Mouse (Mus musculus): ENCODE data around the gene Mapk1. TPM values are rescaled to one million over a fixed set of nuclear protein-coding genes. Genes with fewer than 3 reads are reported as not detected.
"Not testable (repeated sequence)": the region's sequence is repeated elsewhere in the genome, so short reads cannot be mapped to it uniquely, and the experiment has no call there.

The Mapk1 gene
- polyA plus RNA-seq, 1 experiment from 2014 or later = 133 TPM

DNA sequence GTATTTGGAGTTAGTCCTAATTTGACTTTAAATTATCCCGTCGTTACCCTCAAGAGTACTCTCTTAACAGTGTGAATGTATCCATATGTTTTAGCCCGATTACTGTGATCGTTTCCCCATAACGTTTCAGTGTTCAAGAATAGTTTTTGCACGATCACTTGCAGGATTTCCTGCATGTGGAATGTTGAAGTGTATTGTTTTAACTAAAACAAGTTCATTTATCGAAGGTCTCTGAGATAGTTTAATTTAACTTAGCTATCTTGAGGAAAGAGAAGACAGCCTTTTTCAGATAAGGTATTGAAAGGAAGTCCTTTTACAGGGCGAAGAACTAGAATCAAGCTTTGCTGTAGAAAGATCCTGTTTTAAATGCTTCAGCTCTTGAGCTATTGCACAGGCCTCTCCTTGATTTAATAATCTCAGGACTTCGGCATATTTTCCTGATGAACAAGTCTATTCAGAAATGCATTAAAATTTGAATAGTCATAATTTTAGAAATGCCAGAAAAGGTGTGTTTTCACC is 1.3 kb downstream of the Mapk1 start:
- H3K36me3 ChIP-seq = peaks cover 18% of the 10 kb centered on the region
- WGBS = 7% methylated on average over 9 of the region's 9 CpGs
- H3K9ac ChIP-seq = peak overlapping the region; percentile 93
- H3K27ac ChIP-seq (ENCODE audit: poor library complexity, severe bottlenecking) = no peak overlapping the region
- peak overlapping the region; percentile 78 for H3K4me3 ChIP-seq
- no peak for ATAC-seq (ENCODE audit: insufficient number of reproducible peaks, low FRiP score)
- peaks cover 2% of the 10 kb centered on the region; the same call in 1 of the 2 replicates for H3K9me3 ChIP-seq (replicated peaks)
- H3K4me2 ChIP-seq = peak overlapping the region; percentile 82
- H3K4me1 ChIP-seq (replicated peaks) = peaks cover 19% of the 10 kb centered on the region
- no peaks in the 10 kb centered on the region for H3K27me3 ChIP-seq (replicated peaks)

DNA sequence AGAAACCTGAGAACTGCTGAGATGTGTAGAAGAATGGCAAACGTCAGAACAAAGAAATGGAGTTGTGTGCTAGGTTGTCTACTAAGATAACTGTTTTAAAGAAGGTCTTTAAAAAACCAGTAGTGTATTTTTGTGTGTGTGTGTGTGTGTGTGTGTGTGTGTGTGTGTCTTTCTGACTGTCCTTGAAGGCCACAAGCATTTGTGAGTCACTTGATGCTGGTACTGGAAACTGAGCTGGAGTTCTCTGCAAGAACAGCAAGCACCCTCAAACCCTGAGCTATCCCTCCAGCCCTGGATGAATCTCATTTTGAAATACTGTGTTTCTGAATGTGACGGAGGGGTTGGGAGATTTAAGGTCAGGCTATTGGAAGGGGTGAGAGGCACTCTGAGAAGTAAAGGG is 4.1 kb downstream of the Mapk1 start:
- no peak overlapping the region for H3K27ac ChIP-seq (ENCODE audit: poor library complexity, severe bottlenecking)
- no peak for ATAC-seq (ENCODE audit: insufficient number of reproducible peaks, low FRiP score)
- H3K9ac ChIP-seq = no peak overlapping the region
- no peaks in the 10 kb centered on the region for H3K27me3 ChIP-seq (replicated peaks)
- H3K9me3 ChIP-seq (replicated peaks) = no peaks in the 10 kb centered on the region
- peaks cover 35% of the 10 kb centered on the region for H3K4me1 ChIP-seq (replicated peaks)
- no peak overlapping the region for H3K4me2 ChIP-seq
- peaks cover 20% of the 10 kb centered on the region for H3K36me3 ChIP-seq
- 83% methylated on average over 2 of the region's 2 CpGs for WGBS
- no peak overlapping the region for H3K4me3 ChIP-seq

DNA sequence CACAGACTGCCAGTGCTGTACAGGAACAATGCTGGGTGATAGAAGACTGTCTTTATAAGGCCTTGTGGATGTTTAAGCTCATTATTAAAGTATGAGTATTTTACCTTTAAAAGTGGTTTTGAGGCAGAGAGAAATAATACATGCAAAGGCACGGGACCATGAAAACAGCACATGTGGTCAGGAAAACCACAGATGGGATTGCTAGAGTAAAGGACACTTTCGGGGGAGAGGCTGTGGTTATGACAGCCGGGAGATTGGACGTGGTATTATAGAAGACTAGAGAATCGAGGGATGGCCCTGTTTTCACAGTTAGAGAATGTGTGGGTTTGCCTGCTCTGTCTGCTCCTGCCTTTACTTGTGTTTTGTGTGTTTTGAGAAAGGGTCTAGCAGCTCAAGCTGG is 5.7 kb downstream of the Mapk1 start:
- Histone ChIP-seq H3K4me3 (no peak overlapping the region), H3K4me2 (no peak overlapping the region), H3K4me1 (replicated peaks) (peaks cover 41% of the 10 kb centered on the region), H3K36me3 (peaks cover 20% of the 10 kb centered on the region), H3K9me3 (replicated peaks) (no peaks in the 10 kb centered on the region), H3K27me3 (replicated peaks) (no peaks in the 10 kb centered on the region), H3K27ac (ENCODE audit: poor library complexity, severe bottlenecking) (no peak overlapping the region), H3K9ac (no peak overlapping the region)
- no peak for ATAC-seq (ENCODE audit: insufficient number of reproducible peaks, low FRiP score)
- WGBS = 87% methylated on average over 5 of the region's 5 CpGs

DNA sequence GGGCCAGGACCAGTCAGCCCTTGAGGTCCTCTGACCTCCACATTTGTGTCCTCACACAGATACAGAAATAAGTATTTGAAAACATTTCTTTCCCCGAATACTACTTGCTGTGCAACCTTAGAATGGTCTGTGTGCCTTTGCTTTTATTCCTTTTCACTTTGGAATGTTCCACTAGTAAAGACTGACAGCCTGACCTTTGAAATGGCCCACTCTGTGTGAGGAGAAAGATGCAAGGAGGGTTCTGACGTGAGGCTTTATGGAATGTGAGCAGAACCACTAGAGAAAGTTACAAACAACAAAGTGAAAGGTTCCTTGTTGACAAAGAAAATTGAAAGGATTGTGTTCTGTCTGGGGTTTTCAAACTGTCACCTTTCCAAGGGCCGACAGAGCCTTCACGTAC is 6.8 kb downstream of the Mapk1 start:
- 74% methylated on average over 4 of the region's 4 CpGs for WGBS
- Histone ChIP-seq H3K4me2 (no peak overlapping the region), H3K36me3 (peaks cover 20% of the 10 kb centered on the region), H3K27ac (ENCODE audit: poor library complexity, severe bottlenecking) (no peak overlapping the region), H3K9me3 (replicated peaks) (no peaks in the 10 kb centered on the region), H3K9ac (no peak overlapping the region), H3K4me3 (no peak overlapping the region), H3K4me1 (replicated peaks) (peaks cover 51% of the 10 kb centered on the region), H3K27me3 (replicated peaks) (no peaks in the 10 kb centered on the region)
- no peak for ATAC-seq (ENCODE audit: insufficient number of reproducible peaks, low FRiP score)

GRCm38 (mm10) chr16:16994426-16995052 is 11.4 kb downstream of the Mapk1 start:
- 68% methylated on average over 4 of the region's 4 CpGs for WGBS
- no peak overlapping the region for H3K27ac ChIP-seq (ENCODE audit: poor library complexity, severe bottlenecking)
- H3K4me3 ChIP-seq = no peak overlapping the region
- H3K9ac ChIP-seq = no peak overlapping the region
- no peak overlapping the region for H3K4me2 ChIP-seq
- H3K9me3 ChIP-seq (replicated peaks) = no peaks in the 10 kb centered on the region
- no peaks in the 10 kb centered on the region for H3K27me3 ChIP-seq (replicated peaks)
- peaks cover 42% of the 10 kb centered on the region for H3K4me1 ChIP-seq (replicated peaks)
- H3K36me3 ChIP-seq = 0 out of 2 replicates have a peak, but pooled peaks cover 2% of the 10 kb centered on the region
- ATAC-seq (ENCODE audit: insufficient number of reproducible peaks, low FRiP score) = no peak

DNA sequence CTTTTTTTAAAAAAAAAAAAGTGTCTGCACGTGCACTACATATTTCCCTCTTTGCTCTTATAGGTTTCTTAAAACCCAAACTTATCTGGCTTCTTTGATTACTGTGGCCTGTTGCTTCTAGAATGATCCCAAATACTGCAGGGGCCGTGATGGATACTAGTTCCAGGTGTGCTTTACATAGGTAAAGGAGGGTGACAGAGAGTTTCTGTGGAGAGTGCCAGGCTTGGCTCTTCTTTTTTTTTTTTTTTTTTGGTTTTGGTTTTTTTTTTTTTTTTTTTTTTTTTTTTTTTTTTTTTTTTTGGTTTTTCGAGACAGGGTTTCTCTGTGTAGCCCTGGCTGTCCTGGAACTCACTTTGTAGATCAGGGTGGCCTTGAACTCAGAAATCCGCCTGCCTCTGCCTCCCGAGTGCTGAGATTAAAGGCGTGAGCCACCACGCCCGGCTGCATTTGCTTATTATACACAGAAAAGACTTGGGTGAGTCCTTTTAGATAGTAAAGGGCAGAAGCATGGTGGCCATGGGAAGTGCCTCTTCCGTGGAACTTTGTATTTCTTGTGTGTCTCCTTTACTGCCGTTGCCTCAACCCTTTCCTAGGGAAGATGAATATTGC is 13.0 kb downstream of the Mapk1 start:
- 87% methylated on average over 10 of the region's 10 CpGs for WGBS
- H3K27ac ChIP-seq (ENCODE audit: poor library complexity, severe bottlenecking); ATAC-seq (ENCODE audit: insufficient number of reproducible peaks, low FRiP score); H3K9ac ChIP-seq; H3K4me2 ChIP-seq; H3K9me3 ChIP-seq (replicated peaks); H3K27me3 ChIP-seq (replicated peaks); H3K4me3 ChIP-seq; H3K36me3 ChIP-seq: not testable (repeated sequence)
- H3K4me1 ChIP-seq (replicated peaks) = peaks cover 29% of the 10 kb centered on the region

- H3K4me3 ChIP-seq = no peak overlapping the region
- H3K36me3 ChIP-seq = 0 out of 2 replicates have a peak, but pooled peaks cover 3% of the 10 kb centered on the region
- no peak overlapping the region for H3K4me2 ChIP-seq
- 94% methylated on average over 3 of the region's 3 CpGs for WGBS
- ATAC-seq (ENCODE audit: insufficient number of reproducible peaks, low FRiP score) = no peak
- H3K27me3 ChIP-seq (replicated peaks) = no peaks in the 10 kb centered on the region
- H3K9ac ChIP-seq = no peak overlapping the region
- no peak overlapping the region for H3K27ac ChIP-seq (ENCODE audit: poor library complexity, severe bottlenecking)
- H3K9me3 ChIP-seq (replicated peaks) = no peaks in the 10 kb centered on the region
- peaks cover 8% of the 10 kb centered on the region; the same call in 1 of the 2 replicates for H3K4me1 ChIP-seq (replicated peaks)
These were observed 17.9 kb downstream of the Mapk1 start for GRCm38 (mm10) chr16:17001109-17001508.

GRCm38 (mm10) chr16:17007070-17007469 is 23.9 kb downstream of the Mapk1 start:
- no peak overlapping the region for H3K27ac ChIP-seq (ENCODE audit: poor library complexity, severe bottlenecking)
- H3K9ac ChIP-seq = no peak overlapping the region
- ATAC-seq (ENCODE audit: insufficient number of reproducible peaks, low FRiP score) = no peak
- 0 out of 2 replicates have a peak, but pooled peaks cover 5% of the 10 kb centered on the region for H3K36me3 ChIP-seq
- 0 out of 2 replicates have a peak, but pooled peaks cover 3% of the 10 kb centered on the region for H3K4me1 ChIP-seq (replicated peaks)
- no peak overlapping the region for H3K4me2 ChIP-seq
- H3K27me3 ChIP-seq (replicated peaks) = no peaks in the 10 kb centered on the region
- H3K4me3 ChIP-seq = no peak overlapping the region
- no peaks in the 10 kb centered on the region for H3K9me3 ChIP-seq (replicated peaks)
- 37% methylated on average over 1 of the region's 1 CpGs for WGBS

DNA sequence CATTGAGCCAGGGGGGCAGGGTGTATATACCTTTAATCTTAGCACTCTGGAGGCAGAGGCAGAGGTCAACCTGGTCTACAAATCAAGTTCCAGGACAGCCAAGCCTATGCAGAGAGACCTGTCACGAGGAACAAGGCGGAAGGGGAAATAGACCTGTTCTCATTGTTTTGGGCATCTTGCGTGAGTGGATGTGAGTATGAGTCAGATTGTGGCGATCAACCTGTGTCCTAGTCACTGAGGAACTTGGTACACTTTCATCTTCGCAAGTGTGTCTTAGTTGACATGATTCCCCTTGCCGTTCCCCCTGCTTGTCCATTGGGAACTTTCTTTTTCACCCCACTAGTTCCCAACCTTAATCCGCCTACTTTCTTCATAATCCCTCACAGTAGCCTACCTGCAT is 26.9 kb downstream of the Mapk1 start:
- H3K36me3 ChIP-seq = peaks cover 10% of the 10 kb centered on the region; the same call in 1 of the 2 replicates
- H3K27ac ChIP-seq (ENCODE audit: poor library complexity, severe bottlenecking) = no peak overlapping the region
- no peak overlapping the region for H3K9ac ChIP-seq
- no peak overlapping the region for H3K4me3 ChIP-seq
- H3K9me3 ChIP-seq (replicated peaks) = no peaks in the 10 kb centered on the region
- ATAC-seq (ENCODE audit: insufficient number of reproducible peaks, low FRiP score) = no peak
- H3K4me2 ChIP-seq = no peak overlapping the region
- no peaks in the 10 kb centered on the region for H3K27me3 ChIP-seq (replicated peaks)
- WGBS = 91% methylated on average over 7 of the region's 7 CpGs
- peaks cover 14% of the 10 kb centered on the region for H3K4me1 ChIP-seq (replicated peaks)

DNA sequence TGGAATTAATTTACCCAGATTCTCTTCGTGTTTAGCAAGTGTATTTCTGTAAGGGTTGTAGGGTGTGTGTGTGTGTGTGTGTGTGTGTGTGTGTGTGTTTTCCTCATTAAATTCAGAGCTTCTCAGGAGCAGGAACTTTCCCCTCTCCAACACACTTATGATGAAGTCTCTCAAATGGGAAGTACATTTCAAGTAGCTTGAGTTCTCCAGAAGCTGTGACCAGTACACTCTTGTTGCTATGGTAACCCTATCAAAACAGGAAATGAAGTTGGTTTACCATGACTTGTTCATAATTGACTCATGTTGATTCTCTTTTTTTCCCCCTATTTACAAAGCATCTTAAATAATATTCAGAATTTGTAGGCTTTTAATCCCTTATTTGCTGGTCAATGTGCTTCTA is 29.4 kb downstream of the Mapk1 start:
- Histone ChIP-seq H3K4me1 (replicated peaks) (peaks cover 16% of the 10 kb centered on the region), H3K4me3 (no peak overlapping the region), H3K9me3 (replicated peaks) (no peaks in the 10 kb centered on the region), H3K4me2 (no peak overlapping the region), H3K27me3 (replicated peaks) (no peaks in the 10 kb centered on the region), H3K36me3 (peaks cover 23% of the 10 kb centered on the region), H3K27ac (ENCODE audit: poor library complexity, severe bottlenecking) (no peak overlapping the region), H3K9ac (no peak overlapping the region)
- WGBS = 90% methylated on average over 1 of the region's 1 CpGs
- no peak for ATAC-seq (ENCODE audit: insufficient number of reproducible peaks, low FRiP score)

DNA sequence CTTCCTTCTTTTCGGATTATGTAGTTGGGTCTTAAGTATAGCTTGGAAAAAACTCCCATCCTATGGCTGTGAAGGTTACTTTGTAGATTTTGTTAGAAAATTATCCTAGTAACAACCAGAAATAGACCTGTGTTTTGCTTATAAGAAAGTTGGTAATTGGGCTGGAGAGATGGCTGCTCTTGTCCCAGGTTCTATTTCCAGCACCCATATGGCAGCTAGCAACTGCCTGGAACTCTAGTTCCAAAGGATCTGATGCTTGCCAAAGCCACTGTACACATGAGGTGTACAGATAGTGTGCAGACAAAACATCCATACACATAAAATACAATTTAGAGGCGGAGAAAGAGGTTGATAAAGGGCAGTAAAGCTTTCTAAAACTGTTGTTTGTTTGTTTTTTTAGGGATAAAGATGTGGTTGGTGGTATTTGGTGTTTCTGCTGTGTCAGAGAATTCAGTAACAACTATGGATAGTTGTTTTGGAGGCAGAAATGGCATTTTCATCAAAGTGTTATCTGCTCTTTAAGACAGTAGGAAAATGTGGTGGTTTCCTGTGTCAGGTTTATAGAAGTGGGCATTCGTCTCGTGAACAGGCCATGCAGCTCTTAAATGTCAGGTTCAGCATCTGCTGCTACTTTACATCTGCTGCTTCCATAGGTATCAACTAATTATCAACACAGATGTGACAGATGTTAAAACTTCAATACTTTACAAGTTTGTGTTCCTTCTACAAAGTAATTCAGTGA is 32.1 kb downstream of the Mapk1 start:
- Histone ChIP-seq H3K9me3 (replicated peaks) (no peaks in the 10 kb centered on the region), H3K4me2 (no peak overlapping the region), H3K27me3 (replicated peaks) (no peaks in the 10 kb centered on the region), H3K36me3 (peaks cover 39% of the 10 kb centered on the region), H3K27ac (ENCODE audit: poor library complexity, severe bottlenecking) (no peak overlapping the region), H3K4me3 (no peak overlapping the region), H3K4me1 (replicated peaks) (peaks cover 19% of the 10 kb centered on the region), H3K9ac (no peak overlapping the region)
- no peak for ATAC-seq (ENCODE audit: insufficient number of reproducible peaks, low FRiP score)
- 84% methylated on average over 4 of the region's 4 CpGs for WGBS
